Comparison of ENCODE assay signal across 10 mouse cellular contexts in the genomic region with DNA sequence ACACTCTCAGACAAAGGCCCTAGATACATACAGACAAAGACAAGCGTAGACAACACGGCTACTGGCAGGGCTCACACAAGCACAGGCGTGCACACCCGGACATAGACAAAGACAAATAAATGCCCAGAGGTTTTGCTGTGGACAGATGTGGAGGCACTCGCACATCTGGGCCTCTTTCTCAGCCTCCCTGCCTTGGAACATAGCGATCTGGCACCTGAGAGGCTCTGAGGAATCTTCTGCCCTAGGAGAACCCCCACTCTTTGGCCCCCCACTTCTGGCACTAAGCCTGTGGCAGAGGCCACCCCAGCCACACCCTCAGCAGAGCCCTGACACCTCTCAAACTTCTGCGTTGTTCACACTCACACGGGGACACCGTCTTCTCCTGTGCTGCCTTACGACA. TPM values are rescaled to one million over a fixed set of nuclear protein-coding genes. Genes with fewer than 3 reads are reported as not detected.
DNase-seq lines count a peak whose midpoint lies in the region; ATAC-seq and TF ChIP-seq lines count a peak whose summit lies in the region.
"Had no signal": no experiment of that assay in that cellular context is flagged by ENCODE, and none has a peak within 500 bp of the region (broad histone marks: within the 10 kb centered on the region; RNA-seq: fewer than 3 reads in every experiment).

No protein-coding gene starts in this region.

- no peak overlapping the region for H3K4me3 ChIP-seq in heart, embryonic 12.5 days
- peak overlapping the region; percentile 83 for H3K4me3 ChIP-seq in megakaryocyte, embryonic 14.5 days (replicated peaks)
- H3K4me3 ChIP-seq in hindbrain, postnatal 0 days (ENCODE audit: low read length) = no peak overlapping the region
- no peak overlapping the region for H3K4me3 ChIP-seq in stomach, postnatal 0 days (ENCODE audit: low read depth, low read length)

- TF ChIP-seq EP300 in stomach, postnatal 0 days (optimal IDR thresholded peaks at IDR 0.05) = no peak

- H3K9ac ChIP-seq in heart, embryonic 12.5 days = peak overlapping the region; percentile 64; the same call in 1 of the 2 replicates
- H3K9ac ChIP-seq in hindbrain, postnatal 0 days (replicated peaks; ENCODE audit: low read length) = no peak overlapping the region
- H3K9ac ChIP-seq in stomach, postnatal 0 days (ENCODE audit: low read length) = no peak overlapping the region

- intact Hi-C loops in heart, postnatal 36 days (cut with DNase I) = no loop called here

- no peak overlapping the region for H3K4me2 ChIP-seq in heart, embryonic 12.5 days
- H3K4me2 ChIP-seq in hindbrain, postnatal 0 days (ENCODE audit: low read depth, low read length) = no peak overlapping the region
- no peak overlapping the region for H3K4me2 ChIP-seq in stomach, postnatal 0 days (replicated peaks; ENCODE audit: low read depth)

- H3K9me3 ChIP-seq in heart, embryonic 12.5 days (replicated peaks) = no peaks in the 10 kb centered on the region
- no peaks in the 10 kb centered on the region for H3K9me3 ChIP-seq in megakaryocyte, embryonic 14.5 days
- H3K9me3 ChIP-seq in hindbrain, postnatal 0 days (ENCODE audit: low read length) = no peaks in the 10 kb centered on the region
- H3K9me3 ChIP-seq in stomach, postnatal 0 days (ENCODE audit: control insufficient read depth, low read length) = no peaks in the 10 kb centered on the region

- ATAC-seq in heart, embryonic 12.5 days (ENCODE audit: insufficient number of reproducible peaks, low FRiP score) = no peak
- no peak for ATAC-seq in megakaryocyte, adult 5-6 weeks (ENCODE audit: poor library complexity, severe bottlenecking)
- ATAC-seq in hindbrain, postnatal 0 days = no peak
- ATAC-seq in stomach, postnatal 0 days (ENCODE audit: low FRiP score, low TSS enrichment) = no peak
- ATAC-seq: activated CD4-positive, CD25-positive, alpha-beta regulatory T cell, adult 4 months had no signal

- 65% methylated on average over 10 of the region's 10 CpGs for WGBS in heart, embryonic 12.5 days
- 51% methylated on average over 10 of the region's 10 CpGs for WGBS in hindbrain, postnatal 0 days
- WGBS in stomach, postnatal 0 days = 41% methylated on average over 10 of the region's 10 CpGs

- no peak for DNase-seq in heart, postnatal 36 days
- no peak for DNase-seq in hindbrain, postnatal 0 days (ENCODE audit: low spot score)
- DNase-seq in stomach, postnatal 0 days (ENCODE audit: low spot score) = no peak
- no peak for DNase-seq in ovary, postnatal 10 days (ENCODE audit: low spot score)
- DNase-seq in left cerebral cortex, adult 11 months (ENCODE audit: low spot score) = no peak
- DNase-seq: gastrocnemius, postnatal 10 days had no signal

- H3K36me3 ChIP-seq in heart, embryonic 12.5 days = peaks cover 15% of the 10 kb centered on the region
- peaks cover 91% of the 10 kb centered on the region for H3K36me3 ChIP-seq in megakaryocyte, embryonic 14.5 days (replicated peaks; ENCODE audit: low read length)
- no peaks in the 10 kb centered on the region for H3K36me3 ChIP-seq in hindbrain, postnatal 0 days (ENCODE audit: insufficient read depth, low read length)
- no peaks in the 10 kb centered on the region for H3K36me3 ChIP-seq in stomach, postnatal 0 days (ENCODE audit: control insufficient read depth, insufficient read depth, low read length)

- no peak for TF ChIP-seq CTCF in hindbrain, postnatal 0 days (IDR thresholded peaks at IDR 0.05; ENCODE audit: low read depth)
- TF ChIP-seq CTCF in stomach, postnatal 0 days (IDR thresholded peaks at IDR 0.05; ENCODE audit: low read depth) = no peak

- peak overlapping the region; percentile 80 for H3K27ac ChIP-seq in heart, embryonic 12.5 days (ENCODE audit: poor library complexity, severe bottlenecking)
- peak overlapping the region; percentile 56; the same call in 1 of the 2 replicates for H3K27ac ChIP-seq in hindbrain, postnatal 0 days
- peak overlapping the region; percentile 77 for H3K27ac ChIP-seq in stomach, postnatal 0 days (replicated peaks)

- H3K4me1 ChIP-seq in heart, embryonic 12.5 days (replicated peaks) = peaks cover 89% of the 10 kb centered on the region
- peaks cover 100% of the 10 kb centered on the region for H3K4me1 ChIP-seq in megakaryocyte, embryonic 14.5 days
- peaks cover 45% of the 10 kb centered on the region for H3K4me1 ChIP-seq in hindbrain, postnatal 0 days (ENCODE audit: insufficient read depth, low read length)
- H3K4me1 ChIP-seq in stomach, postnatal 0 days (replicated peaks; ENCODE audit: control insufficient read depth, insufficient read depth) = peaks cover 23% of the 10 kb centered on the region

- no peaks in the 10 kb centered on the region for H3K27me3 ChIP-seq in heart, embryonic 12.5 days (replicated peaks)
- H3K27me3 ChIP-seq in megakaryocyte, embryonic 14.5 days (replicated peaks) = no peaks in the 10 kb centered on the region
- H3K27me3 ChIP-seq in hindbrain, postnatal 0 days (ENCODE audit: insufficient read depth, low read length) = no peaks in the 10 kb centered on the region
- H3K27me3 ChIP-seq in stomach, postnatal 0 days (ENCODE audit: control insufficient read depth, insufficient read depth, low read length) = no peaks in the 10 kb centered on the region

RNA-seq across cellular contexts. Expression of a gene that starts 15.2 kb away (rescaled TPM):
- polyA plus RNA-seq in heart, embryonic 12.5 days (2016; fragmentation: Nextera tagmentation; extraction: Ambion mirVana) = 11.6 and 11.7 TPM in 2 replicates
- 10 to 100 TPM; 41.9 to 50.8 TPM for total RNA-seq in heart, postnatal 36 days (2021)
- 42.4 and 114 TPM in 2 replicates for polyA plus RNA-seq in megakaryocyte, embryonic 14.5 days (2012; ENCODE audit: insufficient read depth, low replicate concordance)
- 3.0 and 4.4 TPM in 2 replicates for total RNA-seq in megakaryocyte, adult 5-6 weeks (2015)
- 0.77 and 3.6 TPM in 2 replicates for total RNA-seq in megakaryocyte, adult 5-6 weeks (2017)
- total RNA-seq in hindbrain, postnatal 0 days (2014; rRNA removed) = 88.2 and 106 TPM in 2 replicates
- polyA plus RNA-seq in hindbrain, postnatal 0 days (2015; fragmentation: Nextera tagmentation; extraction: Ambion mirVana) = 9.7 and 10.8 TPM in 2 replicates
- polyA plus RNA-seq in stomach, postnatal 0 days (2015; fragmentation: Nextera tagmentation; extraction: Ambion mirVana) = 2.8 and 3.2 TPM in 2 replicates

RNA-seq across cellular contexts. Expression of a gene that starts 52.4 kb away (rescaled TPM):
- 0.19 and 0.23 TPM in 2 replicates for polyA plus RNA-seq in heart, embryonic 12.5 days (2016; fragmentation: Nextera tagmentation; extraction: Ambion mirVana)
- under 1 TPM; 0.31 to 0.60 TPM for total RNA-seq in heart, postnatal 36 days (2021)
- polyA plus RNA-seq in megakaryocyte, embryonic 14.5 days (2012; ENCODE audit: insufficient read depth, low replicate concordance) = 4.8 TPM in 1 of 2 replicates, not detected in the other
- 108 and 116 TPM in 2 replicates for total RNA-seq in megakaryocyte, adult 5-6 weeks (2015)
- total RNA-seq in megakaryocyte, adult 5-6 weeks (2017) = 111 and 112 TPM in 2 replicates
- total RNA-seq in hindbrain, postnatal 0 days (2014; rRNA removed) = 0.07 and 0.73 TPM in 2 replicates
- 0.19 and 0.39 TPM in 2 replicates for polyA plus RNA-seq in hindbrain, postnatal 0 days (2015; fragmentation: Nextera tagmentation; extraction: Ambion mirVana)
- 0.15 and 0.18 TPM in 2 replicates for polyA plus RNA-seq in stomach, postnatal 0 days (2015; fragmentation: Nextera tagmentation; extraction: Ambion mirVana)
